Mouse (Mus musculus) midbrain, embryonic 12.5 days (tissue): Measurements from ENCODE around the gene Olfr1380. TPM values are rescaled to one million over a fixed set of nuclear protein-coding genes. Genes with fewer than 3 reads are reported as not detected.
"Not testable (repeated sequence)": the region's sequence is repeated elsewhere in the genome, so short reads cannot be mapped to it uniquely, and the experiment has no call there.

Experiments used
- ATAC-seq: fragments of 200-750 bp; cut with Nextera tagmentation; 2 replicates; pipeline ENCODE4 v1.8.0; 2017; ENCODE audit warnings: low read depth, moderate TSS enrichment, moderate library complexity; ENCODE audit not compliant: low FRiP score
- H3K27ac ChIP-seq: fragments of 300-500 bp; sonication (generic); replicated peaks from 2 replicates; pipeline ENCODE4 v1.5.1; 2016; ENCODE audit warnings: mild to moderate bottlenecking
- H3K27me3 ChIP-seq: fragments of 300-500 bp; sonication (generic); 2 replicates; pipeline ENCODE4 v1.6.1; 2016; ENCODE audit warnings: mild to moderate bottlenecking
- H3K36me3 ChIP-seq: fragments of 300-500 bp; sonication (generic); 2 replicates; pipeline ENCODE4 v1.6.1; 2016
- H3K4me1 ChIP-seq: fragments of 300-500 bp; sonication (generic); 2 replicates; pipeline ENCODE4 v1.6.1; 2016
- H3K4me2 ChIP-seq: fragments of 300-500 bp; sonication (generic); replicated peaks from 2 replicates; pipeline ENCODE4 v1.6.1; 2016; ENCODE audit warnings: mild to moderate bottlenecking, moderate library complexity
- H3K4me3 ChIP-seq: fragments of 300-500 bp; sonication (generic); 2 replicates; pipeline ENCODE4 v1.5.1; 2016; ENCODE audit warnings: mild to moderate bottlenecking
- H3K9ac ChIP-seq: fragments of 300-500 bp; sonication (generic); replicated peaks from 2 replicates; pipeline ENCODE4 v1.6.1; 2016; ENCODE audit warnings: mild to moderate bottlenecking, moderate library complexity
- H3K9me3 ChIP-seq: fragments of 300-500 bp; sonication (generic); 2 replicates; pipeline ENCODE4 v1.6.1; 2016; ENCODE audit warnings: mild to moderate bottlenecking
- WGBS: fragments of 180-500 bp; shearing (Covaris S2); methylation state at CpG from one replicate; pipeline ENCODE4 v1.1.7; 2016; 5-methylcytosine and 5-hydroxymethylcytosine counted together
- polyA plus RNA-seq: library from polyadenylated mRNA; unstranded; fragments of >200 nt; fragmentation: Nextera tagmentation; extraction: Ambion mirVana; gene quantifications from 2 replicates; pipeline ENCODE4 v1.2.1, GENCODE M21; 2016

The Olfr1380 gene
- polyA plus RNA-seq, 1 experiment from 2014 or later: not detected

DNA sequence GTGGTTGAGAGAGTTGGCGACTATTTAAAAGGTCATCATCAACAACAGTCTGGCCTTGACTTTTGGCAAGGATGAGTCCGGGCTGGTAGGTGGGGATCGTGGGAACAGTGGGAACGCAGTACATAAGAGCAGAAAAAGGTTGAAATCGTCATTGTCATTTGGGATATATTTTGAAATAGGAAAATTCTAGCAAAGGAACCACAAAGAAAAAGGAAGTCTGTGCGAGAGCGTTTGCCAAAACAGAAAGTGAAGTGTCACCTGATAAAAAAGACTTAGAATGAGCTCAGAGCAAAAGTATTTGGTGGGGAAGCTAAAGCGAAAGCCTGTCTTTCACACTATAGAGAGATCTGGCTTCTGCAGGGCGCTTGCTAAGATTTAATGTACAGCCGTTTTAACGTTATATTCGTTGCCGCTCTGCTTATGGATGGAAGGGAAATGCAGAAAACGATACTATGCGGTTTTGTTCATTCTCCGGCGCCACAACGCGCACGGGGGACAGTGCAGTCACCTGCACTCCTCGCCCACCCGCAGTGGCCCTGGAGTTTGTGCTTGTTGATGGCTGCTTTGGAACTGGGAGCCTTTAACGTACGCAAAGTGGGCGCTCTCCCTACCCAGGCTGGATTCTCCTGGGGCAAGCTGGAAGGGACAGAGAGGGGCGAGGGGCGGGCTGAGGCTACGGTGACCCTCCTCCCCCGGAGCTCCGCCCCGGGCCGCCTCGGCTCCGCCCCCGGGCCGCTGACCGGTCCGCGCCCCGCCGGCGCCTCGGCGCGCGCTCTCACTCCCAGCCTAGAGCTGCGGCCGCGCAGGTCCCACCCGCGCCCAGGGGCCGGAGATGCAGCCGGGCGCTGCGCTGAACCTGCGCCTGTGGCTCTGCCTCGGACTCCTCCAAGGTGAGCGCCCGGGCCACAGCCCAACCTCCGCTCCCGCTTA is 52.5 kb downstream of the Olfr1380 start, which contains the start of gene Flt4:
TSS of gene Flt4 (plus strand) at position 326 of the 930 bp plus-strand sequence.
- not testable (repeated sequence) for H3K9me3 ChIP-seq, H3K36me3 ChIP-seq, H3K27ac ChIP-seq, H3K4me1 ChIP-seq, H3K9ac ChIP-seq
- Histone ChIP-seq H3K4me2 (peak within 1 kb of the TSS; percentile 65), H3K27me3 (peaks cover 57% of the 10 kb centered on the region), H3K4me3 (peak within 1 kb of the TSS; percentile 47)
- 7% methylated on average over 42 of the region's 61 CpGs for WGBS
- peak; percentile 92 for ATAC-seq

DNA sequence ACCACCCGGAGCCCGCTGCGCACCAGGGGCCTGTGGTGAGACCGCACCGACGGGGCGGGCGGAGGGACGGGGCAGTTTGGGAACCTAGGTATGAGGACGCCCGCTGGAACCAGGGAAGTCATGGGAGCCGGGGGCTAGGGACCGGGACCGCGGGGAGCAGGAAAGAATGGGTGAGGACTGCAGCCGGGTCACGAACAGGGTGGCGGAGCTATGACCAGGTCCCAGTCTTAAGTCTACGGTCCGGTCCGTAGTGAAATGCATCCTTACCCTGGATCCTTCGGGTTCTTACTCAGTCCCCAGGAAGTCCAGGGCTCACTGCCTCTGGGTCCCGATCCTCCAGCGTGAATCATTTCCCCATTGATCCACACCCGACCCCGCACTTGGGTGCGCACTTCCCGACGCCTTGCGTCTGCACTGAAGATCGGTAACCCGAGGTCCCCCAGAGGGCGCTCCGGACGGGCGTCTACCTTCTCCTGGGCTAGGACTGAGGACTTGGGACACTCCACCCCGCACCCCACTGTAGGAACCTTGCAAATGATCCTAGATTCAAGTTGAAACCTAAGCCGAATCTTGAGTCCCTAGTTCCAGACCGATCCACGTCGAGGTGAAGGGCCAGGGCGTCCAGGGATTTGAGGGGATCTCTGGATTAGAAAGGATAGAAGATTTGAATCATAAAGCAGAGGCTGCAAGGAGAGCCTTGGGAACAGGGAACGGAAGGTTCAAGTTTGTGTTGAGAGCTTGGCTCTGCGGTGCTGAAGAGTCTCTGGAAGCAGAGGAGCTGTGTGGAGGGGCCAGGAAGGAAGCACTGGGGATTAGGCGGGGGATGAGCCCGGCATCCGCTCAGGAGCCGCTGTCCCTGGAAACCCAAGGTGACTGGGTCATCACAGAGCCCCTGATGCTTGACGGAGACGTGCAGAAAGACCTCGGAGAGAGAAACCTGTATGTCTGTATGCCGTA is 53.5 kb downstream of the Olfr1380 start:
- under 1% methylated on average over 52 of the region's 52 CpGs for WGBS
- not testable (repeated sequence) for H3K4me1 ChIP-seq, H3K9ac ChIP-seq, H3K36me3 ChIP-seq, H3K27ac ChIP-seq, H3K9me3 ChIP-seq, ATAC-seq
- H3K4me2 ChIP-seq: peak overlapping the region; percentile 65
- peak overlapping the region; percentile 47 for H3K4me3 ChIP-seq
- H3K27me3 ChIP-seq: peaks cover 58% of the 10 kb centered on the region

DNA sequence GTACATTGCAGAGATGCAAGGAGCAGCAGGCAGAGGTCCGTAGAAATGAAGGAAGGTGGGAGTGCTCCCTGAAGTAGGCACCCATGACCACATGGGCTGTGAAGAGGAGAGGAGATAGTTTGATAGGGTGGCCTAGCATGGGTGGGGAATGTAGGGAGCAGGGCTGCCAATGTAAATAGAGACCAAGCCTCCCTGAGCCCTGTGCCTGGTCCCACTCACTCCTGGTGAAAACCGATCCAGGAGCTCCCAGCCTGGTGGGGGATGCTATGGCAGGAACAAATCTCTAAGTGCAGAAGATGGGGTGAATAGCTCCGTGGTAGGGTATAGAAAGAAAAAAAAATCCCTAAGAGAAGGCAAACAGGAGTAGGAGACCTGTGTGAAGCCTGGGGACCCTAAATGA is 54.7 kb downstream of the Olfr1380 start:
- peaks cover 58% of the 10 kb centered on the region for H3K27me3 ChIP-seq
- 23% methylated on average over 3 of the region's 3 CpGs for WGBS
- ATAC-seq, H3K9me3 ChIP-seq, H3K4me3 ChIP-seq, H3K9ac ChIP-seq, H3K36me3 ChIP-seq, H3K27ac ChIP-seq, H3K4me1 ChIP-seq, H3K4me2 ChIP-seq: not testable (repeated sequence)

GRCm38 (mm10) chr11:49612154-49612553 is 55.5 kb downstream of the Olfr1380 start:
- peaks cover 6% of the 10 kb centered on the region; the same call in 1 of the 2 replicates for H3K4me1 ChIP-seq
- H3K4me2 ChIP-seq: no peak overlapping the region
- no peak overlapping the region for H3K27ac ChIP-seq
- 63% methylated on average over 3 of the region's 3 CpGs for WGBS
- no peak overlapping the region for H3K9ac ChIP-seq
- ATAC-seq: no peak
- no peak overlapping the region for H3K4me3 ChIP-seq
- H3K9me3 ChIP-seq: no peaks in the 10 kb centered on the region
- peaks cover 58% of the 10 kb centered on the region for H3K27me3 ChIP-seq
- no peaks in the 10 kb centered on the region for H3K36me3 ChIP-seq

GRCm38 (mm10) chr11:49613349-49613748 is 56.7 kb downstream of the Olfr1380 start:
- 22% methylated on average over 10 of the region's 10 CpGs for WGBS
- no peak for ATAC-seq
- H3K27me3 ChIP-seq: peaks cover 51% of the 10 kb centered on the region
- H3K9ac ChIP-seq: no peak overlapping the region
- H3K9me3 ChIP-seq: no peaks in the 10 kb centered on the region
- peaks cover 6% of the 10 kb centered on the region; the same call in 1 of the 2 replicates for H3K4me1 ChIP-seq
- no peak overlapping the region for H3K27ac ChIP-seq
- H3K4me3 ChIP-seq: no peak overlapping the region
- H3K4me2 ChIP-seq: no peak overlapping the region
- H3K36me3 ChIP-seq: no peaks in the 10 kb centered on the region

Other genes starting within 250 kb of the Olfr1380 start
- not detected in 2 replicates for gene Olfr1391, start 234.1 kb upstream of the Olfr1380 start, polyA plus RNA-seq
- gene Olfr1390, start 221.7 kb upstream of the Olfr1380 start, polyA plus RNA-seq: not detected in 2 replicates
- gene Olfr1389, start 133.8 kb upstream of the Olfr1380 start, polyA plus RNA-seq: not detected in 2 replicates
- 0.07 TPM in 1 of 2 replicates, not detected in the other for gene Olfr1388, start 120.3 kb upstream of the Olfr1380 start, polyA plus RNA-seq
- not detected in 2 replicates for gene Olfr1387, start 101.5 kb upstream of the Olfr1380 start, polyA plus RNA-seq
- not detected in 2 replicates for gene Olfr1386, start 91.8 kb upstream of the Olfr1380 start, polyA plus RNA-seq
- not detected in 2 replicates for gene Olfr1385, start 67.8 kb upstream of the Olfr1380 start, polyA plus RNA-seq
- not detected in 2 replicates for gene Olfr1384, start 50.2 kb upstream of the Olfr1380 start, polyA plus RNA-seq
- not detected in 2 replicates for gene Olfr1383, start 37.2 kb upstream of the Olfr1380 start, polyA plus RNA-seq
- not detected in 2 replicates for gene Olfr1382, start 28.6 kb upstream of the Olfr1380 start, polyA plus RNA-seq
- not detected in 2 replicates for gene Olfr1381, start 13.4 kb upstream of the Olfr1380 start, polyA plus RNA-seq
- gene Flt4, start 52.4 kb downstream of the Olfr1380 start, polyA plus RNA-seq: 2.1 and 2.8 TPM in 2 replicates
- not detected in 2 replicates for gene Scgb3a1, start 106.7 kb downstream of the Olfr1380 start, polyA plus RNA-seq
- gene Cnot6, start 155.8 kb downstream of the Olfr1380 start, polyA plus RNA-seq: 93.4 and 99.8 TPM in 2 replicates
- gene Gfpt2, start 237.3 kb downstream of the Olfr1380 start, polyA plus RNA-seq: 6.8 and 11.3 TPM in 2 replicates